Mouse (Mus musculus) lung, postnatal 0 days (tissue): ENCODE data around the gene Slc25a21. TPM values are rescaled to one million over a fixed set of nuclear protein-coding genes. Genes with fewer than 3 reads are reported as not detected.

ENCODE experiments used
- ATAC-seq: fragments of 200-750 bp; cut with Nextera tagmentation; 2 replicates; pipeline ENCODE4 v1.8.0; 2017; ENCODE audit warnings: moderate library complexity
- DNase-seq: peaks from one replicate; pipeline ENCODE4 v3.0.0-alpha.2; 2016; ENCODE audit warnings: low spot score
- H3K27ac ChIP-seq: fragments of 300-500 bp; sonication (generic); 2 replicates; pipeline ENCODE4 v1.5.1; 2014; ENCODE audit warnings: antibody characterized with exemption, mild to moderate bottlenecking, low read length, mixed read lengths
- H3K27me3 ChIP-seq: fragments of 300-500 bp; sonication (generic); replicated peaks from 2 replicates; pipeline ENCODE4 v1.6.1; 2014; ENCODE audit warnings: low read length, mixed read lengths; ENCODE audit not compliant: insufficient read depth
- H3K36me3 ChIP-seq: fragments of 300-500 bp; sonication (generic); 2 replicates; pipeline ENCODE4 v1.6.1; 2014; ENCODE audit warnings: low read length, mixed read lengths; ENCODE audit not compliant: insufficient read depth
- H3K4me1 ChIP-seq: fragments of 300-500 bp; sonication (generic); 2 replicates; pipeline ENCODE4 v1.6.1; 2014; ENCODE audit warnings: antibody characterized with exemption, low read depth, low read length, mixed read lengths; ENCODE audit not compliant: insufficient read depth
- H3K4me2 ChIP-seq: fragments of 300-500 bp; sonication (generic); replicated peaks from 2 replicates; pipeline ENCODE4 v1.6.1; 2014; ENCODE audit warnings: low read depth, mild to moderate bottlenecking, low read length, moderate library complexity, mixed read lengths
- H3K4me3 ChIP-seq: fragments of 300-500 bp; sonication (generic); 2 replicates; pipeline ENCODE4 v1.5.1; 2014; ENCODE audit warnings: low read depth, low read length
- H3K9ac ChIP-seq: fragments of 300-500 bp; sonication (generic); replicated peaks from 2 replicates; pipeline ENCODE4 v1.6.1; 2014; ENCODE audit warnings: low read depth, mild to moderate bottlenecking
- H3K9me3 ChIP-seq: fragments of 300-500 bp; sonication (generic); 2 replicates; pipeline ENCODE4 v1.6.1; 2016; ENCODE audit warnings: low read length, mixed read lengths
- CTCF ChIP-seq: IDR thresholded peaks from 2 replicates; pipeline ENCODE4 v1.5.1; 2016; ENCODE audit warnings: antibody characterized with exemption, mild to moderate bottlenecking
- EP300 ChIP-seq: IDR thresholded peaks from 2 replicates; pipeline ENCODE4 v1.6.1; 2016; ENCODE audit warnings: antibody characterized with exemption, mild to moderate bottlenecking, control low read depth
- WGBS: fragments of 180-500 bp; shearing (Covaris S2); extraction: QIAGEN DNeasy Blood & Tissue Kit; methylation state at CpG from one replicate; pipeline ENCODE4 v1.1.7; 2014; 5-methylcytosine and 5-hydroxymethylcytosine counted together
- polyA plus RNA-seq: library from polyadenylated mRNA; unstranded; fragments of >200 nt; fragmentation: Nextera tagmentation; extraction: Ambion mirVana; gene quantifications from 2 replicates; pipeline ENCODE4 v1.2.1, GENCODE M21; 2015

Gene Slc25a21
- polyA plus RNA-seq, 1 experiment from 2014 or later, result 0.06 TPM

DNA sequence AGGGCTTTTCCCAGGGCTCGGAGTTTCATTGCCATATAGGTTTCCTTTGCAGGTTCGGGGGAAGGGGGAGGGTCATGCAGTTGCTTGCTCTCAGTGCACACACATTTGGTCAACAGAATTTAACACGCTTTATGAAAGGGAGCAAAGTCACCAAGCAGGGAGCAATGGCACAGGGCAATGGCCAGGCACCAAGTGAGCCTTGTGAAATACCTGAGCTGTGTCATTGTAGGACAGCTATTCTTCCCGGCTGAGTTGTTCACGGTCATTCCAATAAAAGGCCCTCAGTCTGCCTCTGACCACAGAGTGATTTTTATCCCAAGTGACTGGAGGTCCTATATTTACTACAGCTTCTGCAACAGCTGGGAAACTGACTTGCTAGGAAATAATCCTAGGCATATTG, 427.9 kb downstream of the Slc25a21 start:
- Histone ChIP-seq H3K9me3 (no peaks in the 10 kb centered on the region), H3K4me1 (no peaks in the 10 kb centered on the region), H3K4me3 (no peak overlapping the region), H3K36me3 (no peaks in the 10 kb centered on the region), H3K4me2 (no peak overlapping the region), H3K27me3 (no peaks in the 10 kb centered on the region), H3K27ac (no peak overlapping the region), H3K9ac (no peak overlapping the region)
- WGBS, result 86% methylated on average over 5 of the region's 5 CpGs
- ATAC-seq (no peak), DNase-seq (no peak)
- TF ChIP-seq EP300 (no peak), CTCF (no peak)

GRCm38 (mm10) chr12:56767474-56767873, 429.8 kb downstream of the Slc25a21 start:
- H3K9ac ChIP-seq, result no peak overlapping the region
- no peak for ATAC-seq
- DNase-seq, result no peak
- H3K27ac ChIP-seq, result no peak overlapping the region
- H3K27me3 ChIP-seq, result no peaks in the 10 kb centered on the region
- H3K9me3 ChIP-seq, result no peaks in the 10 kb centered on the region
- H3K4me1 ChIP-seq, result no peaks in the 10 kb centered on the region
- no peaks in the 10 kb centered on the region for H3K36me3 ChIP-seq
- no peak overlapping the region for H3K4me3 ChIP-seq
- no peak overlapping the region for H3K4me2 ChIP-seq
- 78% methylated on average over 6 of the region's 6 CpGs for WGBS
- TF ChIP-seq CTCF, result no peak

GRCm38 (mm10) chr12:56737104-56737503, 460.2 kb downstream of the Slc25a21 start:
- 44% methylated on average over 4 of the region's 4 CpGs for WGBS
- Histone ChIP-seq H3K9ac (no peak overlapping the region), H3K27me3 (no peaks in the 10 kb centered on the region), H3K36me3 (no peaks in the 10 kb centered on the region), H3K27ac (no peak overlapping the region), H3K4me1 (no peaks in the 10 kb centered on the region), H3K9me3 (no peaks in the 10 kb centered on the region), H3K4me2 (no peak overlapping the region), H3K4me3 (no peak overlapping the region)
- ATAC-seq (peak; percentile 78), DNase-seq (peak; percentile 60)
- TF ChIP-seq EP300, result no peak

- H3K9me3 ChIP-seq, result no peaks in the 10 kb centered on the region
- H3K27me3 ChIP-seq, result no peaks in the 10 kb centered on the region
- no peak overlapping the region for H3K9ac ChIP-seq
- no peak overlapping the region for H3K4me2 ChIP-seq
- H3K27ac ChIP-seq, result no peak overlapping the region
- H3K36me3 ChIP-seq, result no peaks in the 10 kb centered on the region
- TF ChIP-seq CTCF, result no peak
- no peak for TF ChIP-seq EP300
- WGBS, result 30% methylated on average over 4 of the region's 4 CpGs
- ATAC-seq (no peak), DNase-seq (no peak)
- H3K4me1 ChIP-seq, result no peaks in the 10 kb centered on the region
- no peak overlapping the region for H3K4me3 ChIP-seq
Measured at GRCm38 (mm10) chr12:56727631-56728030, 469.6 kb downstream of the Slc25a21 start.

GRCm38 (mm10) chr12:56718707-56719051, 478.6 kb downstream of the Slc25a21 start:
- Histone ChIP-seq H3K4me1 (no peaks in the 10 kb centered on the region), H3K4me2 (no peak overlapping the region), H3K9me3 (no peaks in the 10 kb centered on the region), H3K27me3 (no peaks in the 10 kb centered on the region), H3K27ac (no peak overlapping the region), H3K4me3 (no peak overlapping the region), H3K9ac (no peak overlapping the region), H3K36me3 (no peaks in the 10 kb centered on the region)
- TF ChIP-seq CTCF (no peak), EP300 (no peak)
- WGBS, result 49% methylated on average over 6 of the region's 6 CpGs
- ATAC-seq, result no peak
- DNase-seq, result no peak

GRCm38 (mm10) chr12:56717971-56718706, 479.1 kb downstream of the Slc25a21 start:
- DNase-seq (no peak), ATAC-seq (no peak)
- Histone ChIP-seq H3K4me1 (no peaks in the 10 kb centered on the region), H3K4me3 (no peak overlapping the region), H3K9ac (no peak overlapping the region), H3K36me3 (no peaks in the 10 kb centered on the region), H3K27ac (no peak overlapping the region), H3K4me2 (no peak overlapping the region), H3K27me3 (no peaks in the 10 kb centered on the region), H3K9me3 (no peaks in the 10 kb centered on the region)
- TF ChIP-seq CTCF, result no peak
- TF ChIP-seq EP300, result no peak
- 35% methylated on average over 14 of the region's 14 CpGs for WGBS

- ATAC-seq (no peak), DNase-seq (no peak)
- WGBS, result 31% methylated on average over 6 of the region's 6 CpGs
- Histone ChIP-seq H3K36me3 (no peaks in the 10 kb centered on the region), H3K4me1 (peaks cover 3% of the 10 kb centered on the region; the same call in 1 of the 2 replicates), H3K4me2 (no peak overlapping the region), H3K4me3 (no peak overlapping the region), H3K9me3 (no peaks in the 10 kb centered on the region), H3K9ac (no peak overlapping the region), H3K27ac (no peak overlapping the region), H3K27me3 (peaks cover 60% of the 10 kb centered on the region)
- TF ChIP-seq EP300 (no peak), CTCF (no peak)
Measured at GRCm38 (mm10) chr12:56701004-56701403, 496.3 kb downstream of the Slc25a21 start.
